Mouse (Mus musculus): ENCODE measurements around the gene Trim69.

Trim69 gene

GRCm38 (mm10) chr2:122160680-122161079 is at the start of gene Trim69:
Gene Trim69, plus strand, starts transcription at chr2:122160700.
- DNase-seq (ENCODE audit: low spot score in 2 of 2): peak; percentile 68 to 79

GRCm38 (mm10) chr2:122116888-122117287 is 43.6 kb upstream of the Trim69 start:
- DNase-seq (ENCODE audit: low spot score in 2 of 2): no peak

GRCm38 (mm10) chr2:122117961-122118958 is 42.2 kb upstream of the Trim69 start, which contains the start of gene Spg11:
Gene Spg11, minus strand, starts transcription at chr2:122118386.
- peak; percentile 97 to 99 for DNase-seq (ENCODE audit: low spot score in 2 of 2)

GRCm38 (mm10) chr2:122125680-122126572 is 34.6 kb upstream of the Trim69 start:
- DNase-seq (ENCODE audit: low spot score in 2 of 2): peak in 1 of 2 experiments; percentile 9

DNA sequence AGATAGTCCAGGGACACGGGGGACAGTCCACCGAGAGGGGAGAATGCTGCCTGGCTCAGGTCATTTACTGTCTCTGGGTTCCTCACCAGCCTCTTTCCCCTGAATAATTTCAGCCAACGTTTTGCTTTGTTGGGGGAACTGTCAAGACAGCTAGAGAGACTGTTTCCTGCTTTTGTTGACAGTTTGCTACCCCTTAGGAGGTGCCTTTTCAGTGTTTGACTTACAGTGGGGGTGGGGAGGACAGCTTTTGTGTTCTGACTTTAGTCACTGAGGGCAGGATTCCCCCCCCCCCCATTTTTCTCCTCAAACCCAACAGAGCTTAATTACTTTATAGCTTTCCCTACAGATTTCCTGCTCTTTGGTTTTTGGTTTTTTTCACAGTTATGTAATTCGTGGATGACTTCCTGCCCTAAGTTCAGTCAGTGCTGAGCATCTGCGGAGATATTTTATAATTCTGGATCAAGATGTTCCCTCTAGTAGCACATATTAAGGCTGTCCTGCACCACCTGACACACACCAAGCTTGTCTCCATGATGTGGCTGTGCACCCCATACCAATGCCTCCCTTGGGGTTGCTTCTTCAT is 33.6 kb upstream of the Trim69 start:
- no peak for DNase-seq (ENCODE audit: low spot score in 2 of 2)

GRCm38 (mm10) chr2:122127635-122128034 is 32.9 kb upstream of the Trim69 start:
- DNase-seq (ENCODE audit: low spot score in 2 of 2): no peak

DNA sequence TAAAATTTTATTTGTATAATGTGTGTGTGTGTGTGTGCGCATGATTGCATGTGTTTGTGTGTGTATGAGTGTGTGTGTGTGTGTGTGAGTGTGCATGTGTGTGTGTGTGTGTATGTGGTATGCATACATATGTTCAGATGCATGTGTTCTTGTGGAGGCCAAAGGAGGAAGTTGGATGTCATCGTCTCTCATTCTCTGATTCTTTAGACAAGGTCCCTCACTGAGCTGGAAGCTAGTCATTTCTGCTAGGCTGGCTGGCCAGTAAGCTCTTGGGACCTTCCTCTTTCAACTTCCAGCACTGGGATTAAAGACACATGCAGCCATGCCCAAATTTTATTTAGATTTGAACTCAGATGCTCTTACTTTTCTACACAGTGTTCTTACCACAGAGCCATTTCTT is 28.4 kb upstream of the Trim69 start:
- DNase-seq (ENCODE audit: low spot score in 2 of 2): no peak

DNA sequence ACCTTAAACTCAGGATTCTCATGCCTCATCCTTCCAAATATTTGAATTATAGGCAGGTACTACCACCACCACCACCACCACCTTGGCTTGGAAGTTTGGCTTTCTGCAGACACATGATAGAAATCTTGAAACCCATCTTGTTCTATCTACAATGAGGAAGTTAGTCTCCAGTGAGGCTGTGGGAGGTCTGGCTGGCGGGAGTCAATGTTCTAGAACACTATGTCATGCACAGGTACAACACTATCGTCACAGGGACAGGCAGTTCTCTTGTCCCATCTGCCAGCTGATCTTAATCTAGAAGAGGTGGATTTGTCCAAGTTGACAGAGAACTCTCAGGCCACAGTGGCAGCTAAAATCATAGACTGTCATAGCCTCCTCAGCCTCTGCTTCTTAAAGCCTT is 27.9 kb upstream of the Trim69 start:
- DNase-seq (ENCODE audit: low spot score in 2 of 2): no peak

DNA sequence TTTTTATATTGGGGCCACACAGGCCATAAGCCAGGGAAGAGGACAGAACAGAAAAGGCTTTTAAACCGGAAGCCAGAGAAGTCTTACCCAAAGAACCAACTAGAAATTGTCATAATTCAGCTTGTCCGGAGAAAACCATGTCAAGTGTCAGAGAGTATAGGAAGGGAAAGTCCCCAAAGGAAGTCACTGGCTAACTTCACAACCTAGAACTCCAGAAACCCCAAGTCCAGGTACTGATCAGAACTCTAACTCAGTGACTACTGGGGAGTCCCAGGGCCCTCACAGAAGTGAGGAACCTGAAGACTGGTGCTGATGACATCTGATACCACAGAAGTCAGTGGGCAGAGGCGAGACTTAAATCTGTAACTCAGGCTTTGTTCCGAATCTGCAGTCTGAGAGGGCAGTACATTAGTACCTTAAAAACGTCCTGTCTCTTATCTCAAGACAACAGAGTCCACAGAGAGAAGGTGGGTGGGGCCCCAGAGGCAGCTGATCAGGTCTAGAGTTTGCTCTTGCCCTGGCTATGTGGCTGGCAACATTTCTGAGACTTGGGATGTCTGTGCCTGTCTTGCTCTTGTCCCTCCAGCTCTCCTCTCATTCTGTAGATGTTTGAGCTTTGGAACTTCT is 22.5 kb upstream of the Trim69 start:
- peak in 1 of 2 experiments; percentile 34 for DNase-seq (ENCODE audit: low spot score in 2 of 2)

GRCm38 (mm10) chr2:122140815-122141214 is 19.7 kb upstream of the Trim69 start:
- DNase-seq (ENCODE audit: low spot score in 2 of 2): no peak

- no peak for DNase-seq (ENCODE audit: low spot score in 2 of 2)
Observed at GRCm38 (mm10) chr2:122141332-122141967, 19.1 kb upstream of the Trim69 start.

GRCm38 (mm10) chr2:122143111-122143510 is 17.4 kb upstream of the Trim69 start:
- no peak for DNase-seq (ENCODE audit: low spot score in 2 of 2)

DNA sequence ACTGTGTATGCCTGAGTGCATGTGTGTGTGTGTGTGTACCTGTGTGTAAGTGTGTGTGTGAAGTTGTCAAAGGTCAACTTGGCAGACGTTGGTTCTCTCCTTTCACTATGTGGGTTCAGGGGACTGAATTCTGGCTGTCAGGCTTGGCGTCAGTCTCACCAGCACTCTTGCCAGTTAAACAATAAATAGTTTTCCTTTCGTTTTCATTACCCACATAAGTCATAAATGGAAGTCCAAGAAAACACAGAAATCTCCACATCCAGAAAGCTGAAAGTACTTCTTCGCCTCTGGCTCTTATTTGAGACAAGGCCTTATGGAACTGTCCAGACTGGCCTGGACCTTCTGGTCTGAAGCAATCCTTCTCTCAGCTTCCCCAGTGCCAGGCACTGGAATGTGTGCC is 14.7 kb upstream of the Trim69 start:
- DNase-seq (ENCODE audit: low spot score in 2 of 2): peak in 1 of 2 experiments; percentile 43

DNA sequence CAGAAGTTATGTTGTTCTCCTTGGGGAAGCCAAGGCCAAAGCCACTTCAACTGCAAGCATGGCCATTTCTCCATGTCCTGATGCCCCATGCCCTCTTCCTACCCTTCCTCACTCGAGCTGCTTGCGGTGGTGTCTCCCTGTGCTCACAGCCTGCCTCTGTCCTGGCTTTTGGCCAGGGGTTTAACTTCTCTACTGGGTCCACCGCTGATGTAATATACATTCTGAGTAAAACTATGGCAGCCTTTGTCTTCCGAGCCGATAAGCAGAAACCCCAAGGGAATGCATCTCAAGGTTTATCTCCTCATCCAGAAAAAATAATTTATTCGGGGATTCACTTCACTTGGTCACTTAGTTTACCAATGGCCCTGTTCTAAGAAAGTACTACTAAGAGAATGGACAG is 13.8 kb upstream of the Trim69 start:
- DNase-seq (ENCODE audit: low spot score in 2 of 2): no peak

GRCm38 (mm10) chr2:122147508-122148241 is 12.8 kb upstream of the Trim69 start, which contains the start of gene B2m:
Gene B2m, plus strand, starts transcription at chr2:122147686.
- peak; percentile 96 to 97 for DNase-seq (ENCODE audit: low spot score in 2 of 2)

DNA sequence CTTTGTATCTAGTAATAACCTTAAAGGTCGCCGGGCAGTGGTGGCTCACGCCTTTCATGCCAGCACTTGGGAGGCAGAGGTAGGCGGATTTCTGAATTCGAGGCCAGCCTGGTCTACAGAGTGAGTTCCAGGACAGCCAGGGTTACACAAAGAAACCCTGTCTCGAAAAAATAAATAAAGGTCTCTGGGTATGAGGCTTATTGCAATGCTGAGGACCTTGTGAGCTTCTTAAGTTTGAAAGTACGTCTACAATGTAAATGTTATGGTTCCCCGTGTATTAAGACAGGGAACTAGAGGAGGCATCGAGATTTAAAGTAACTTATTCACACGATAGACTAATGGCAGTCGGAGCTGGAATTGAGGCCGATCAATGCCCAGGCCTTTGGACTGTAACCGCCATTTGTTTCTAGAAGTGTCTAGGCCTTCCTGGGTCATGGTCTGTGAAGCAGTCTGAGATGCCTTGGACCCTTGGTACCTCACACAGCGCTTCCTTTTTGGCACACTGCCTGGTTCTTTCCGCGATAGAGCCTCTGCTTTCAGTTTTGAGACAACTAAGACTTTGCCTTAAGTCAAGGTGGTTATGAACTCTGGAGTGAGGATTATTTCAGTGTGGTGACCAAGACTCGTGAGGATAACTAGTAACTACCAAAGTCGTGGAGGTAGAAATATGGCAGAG is 12.1 kb upstream of the Trim69 start:
- DNase-seq (ENCODE audit: low spot score in 2 of 2): peak; percentile 80

- no peak for DNase-seq (ENCODE audit: low spot score in 2 of 2)
Observed at GRCm38 (mm10) chr2:122149316-122149715, 11.2 kb upstream of the Trim69 start.

DNA sequence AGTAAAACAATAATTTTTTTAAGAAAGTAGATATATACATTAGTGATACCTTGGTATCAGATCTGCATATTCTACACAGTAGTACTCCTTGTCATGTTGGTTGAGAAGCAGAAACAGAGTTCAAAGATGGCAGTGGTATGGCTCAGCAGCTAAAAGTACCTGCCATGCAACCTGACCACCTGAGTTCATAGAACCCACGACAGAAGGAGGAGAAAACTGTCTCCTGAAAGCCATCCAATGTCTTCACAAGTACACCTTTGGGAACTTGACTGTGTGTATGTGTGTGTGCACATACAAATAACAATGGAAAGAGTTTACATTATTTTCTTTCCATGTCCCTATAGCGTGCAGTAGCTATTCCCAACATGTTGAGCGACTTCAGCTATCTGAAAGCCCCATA is 10.8 kb upstream of the Trim69 start:
- DNase-seq (ENCODE audit: low spot score in 2 of 2): no peak

DNA sequence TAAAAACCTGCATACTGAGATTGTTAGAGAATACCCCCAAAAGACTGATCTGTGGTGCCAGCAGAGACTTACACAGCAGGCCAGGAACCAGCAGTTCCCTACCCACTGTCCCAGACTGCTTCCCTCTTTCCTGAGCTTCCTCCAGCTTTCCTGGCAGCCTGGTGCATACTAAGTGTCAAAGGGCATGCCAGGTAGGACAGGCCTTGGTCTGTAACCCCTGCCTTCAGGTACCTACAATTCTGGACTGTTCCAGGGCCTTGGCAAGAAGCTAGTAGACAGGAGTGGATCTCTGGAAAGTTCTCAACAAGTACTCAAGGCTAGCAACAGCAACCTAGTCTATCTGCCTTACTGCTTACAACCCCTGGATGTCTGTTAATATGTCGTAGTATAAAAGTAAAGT is 9.3 kb upstream of the Trim69 start:
- DNase-seq (ENCODE audit: low spot score in 2 of 2): no peak

GRCm38 (mm10) chr2:122152850-122153249 is 7.7 kb upstream of the Trim69 start:
- no peak for DNase-seq (ENCODE audit: low spot score in 2 of 2)

Measured in natural killer cell, adult 2 months (primary cell).